Comparison of ENCODE assay signal across 10 mouse cellular contexts in genomic region chr8:26622311-26623052, GRCm38 (mm10).
DNase-seq lines count a peak whose midpoint lies in the region; ATAC-seq lines count a peak whose summit lies in the region.
"Had no signal": no experiment of that assay in that cellular context is flagged by ENCODE, and none has a peak within 500 bp of the region (broad histone marks: within the 10 kb centered on the region; RNA-seq: fewer than 3 reads in every experiment).

No protein-coding gene starts in this region.

- 0 out of 2 replicates have a peak, but pooled peaks cover 3% of the 10 kb centered on the region for H3K27me3 ChIP-seq in kidney, embryonic 14.5 days (ENCODE audit: control insufficient read depth, insufficient read depth, low read length)
- H3K27me3 ChIP-seq in embryonic facial prominence, embryonic 10.5 days (replicated peaks; ENCODE audit: low read depth, poor library complexity, severe bottlenecking), result peaks cover 8% of the 10 kb centered on the region
- H3K27me3 ChIP-seq in hindbrain, embryonic 16.5 days (replicated peaks; ENCODE audit: control insufficient read depth, insufficient read depth, low read length), result no peaks in the 10 kb centered on the region; the same call in 1 of the 2 replicates
- H3K27me3 ChIP-seq in neural tube, embryonic 11.5 days (ENCODE audit: control insufficient read depth, insufficient read depth, low read length), result no peaks in the 10 kb centered on the region

- H3K4me2 ChIP-seq in kidney, embryonic 14.5 days (replicated peaks; ENCODE audit: low read depth, low read length), result peak overlapping the region; percentile 18
- H3K4me2 ChIP-seq in hindbrain, embryonic 16.5 days (ENCODE audit: low read length), result peak overlapping the region; percentile 44
- peak overlapping the region; percentile 17 for H3K4me2 ChIP-seq in neural tube, embryonic 11.5 days (ENCODE audit: low read depth)

- H3K36me3 ChIP-seq in kidney, embryonic 14.5 days (ENCODE audit: control insufficient read depth, insufficient read depth, low read length), result no peaks in the 10 kb centered on the region
- H3K36me3 ChIP-seq in embryonic facial prominence, embryonic 10.5 days (replicated peaks), result no peaks in the 10 kb centered on the region
- H3K36me3 ChIP-seq in hindbrain, embryonic 16.5 days (ENCODE audit: control insufficient read depth, insufficient read depth, low read length), result no peaks in the 10 kb centered on the region
- no peaks in the 10 kb centered on the region for H3K36me3 ChIP-seq in neural tube, embryonic 11.5 days (ENCODE audit: control insufficient read depth, insufficient read depth, low read length)

- no peak overlapping the region for H3K9ac ChIP-seq in kidney, embryonic 14.5 days (ENCODE audit: low read depth, low read length)
- H3K9ac ChIP-seq in hindbrain, embryonic 16.5 days (ENCODE audit: low read depth, low read length), result no peak overlapping the region
- H3K9ac ChIP-seq in neural tube, embryonic 11.5 days (ENCODE audit: low read length), result no peak overlapping the region

- peak; percentile 44 for ATAC-seq in kidney, embryonic 14.5 days (ENCODE audit: low FRiP score, low TSS enrichment)
- peak; percentile 85 for ATAC-seq in hindbrain, embryonic 16.5 days
- ATAC-seq in neural tube, embryonic 11.5 days (ENCODE audit: insufficient read depth, low FRiP score, low TSS enrichment), result peak; percentile 93
- ATAC-seq in CD4-positive, CD25-positive, alpha-beta regulatory T cell, adult 4 months, result no peak

- WGBS in kidney, embryonic 14.5 days, result 8% methylated on average over 12 of the region's 12 CpGs
- WGBS in embryonic facial prominence, embryonic 10.5 days, result 32% methylated on average over 12 of the region's 12 CpGs
- WGBS in hindbrain, embryonic 16.5 days, result 10% methylated on average over 12 of the region's 12 CpGs
- WGBS in neural tube, embryonic 11.5 days, result 4% methylated on average over 12 of the region's 12 CpGs

- no peak overlapping the region; the same call in 1 of the 2 replicates for H3K27ac ChIP-seq in kidney, embryonic 14.5 days (ENCODE audit: low read depth, low read length)
- peak overlapping the region; percentile 66 for H3K27ac ChIP-seq in embryonic facial prominence, embryonic 10.5 days (replicated peaks)
- peak overlapping the region; percentile 17; the same call in 1 of the 2 replicates for H3K27ac ChIP-seq in hindbrain, embryonic 16.5 days (ENCODE audit: low read depth, low read length)
- peak overlapping the region; percentile 77 for H3K27ac ChIP-seq in neural tube, embryonic 11.5 days (ENCODE audit: low read depth, low read length)

- peaks cover 22% of the 10 kb centered on the region for H3K4me1 ChIP-seq in kidney, embryonic 14.5 days (ENCODE audit: control insufficient read depth, insufficient read depth, low read length)
- peaks cover 32% of the 10 kb centered on the region for H3K4me1 ChIP-seq in embryonic facial prominence, embryonic 10.5 days
- H3K4me1 ChIP-seq in hindbrain, embryonic 16.5 days (ENCODE audit: control insufficient read depth, insufficient read depth, low read depth, low read length), result peaks cover 27% of the 10 kb centered on the region
- H3K4me1 ChIP-seq in neural tube, embryonic 11.5 days (ENCODE audit: control insufficient read depth, insufficient read depth, low read length), result peaks cover 25% of the 10 kb centered on the region

- H3K9me3 ChIP-seq in kidney, embryonic 14.5 days (ENCODE audit: control insufficient read depth, low read length), result no peaks in the 10 kb centered on the region
- H3K9me3 ChIP-seq in embryonic facial prominence, embryonic 10.5 days, result no peaks in the 10 kb centered on the region
- no peaks in the 10 kb centered on the region for H3K9me3 ChIP-seq in hindbrain, embryonic 16.5 days (ENCODE audit: control insufficient read depth, low read length)
- H3K9me3 ChIP-seq in neural tube, embryonic 11.5 days (ENCODE audit: control insufficient read depth, low read length), result no peaks in the 10 kb centered on the region

- no peak for DNase-seq in kidney, adult 8-10 months
- peak; percentile 25 for DNase-seq in embryonic facial prominence, embryonic 10.5 days (ENCODE audit: low spot score)
- DNase-seq in neural tube, embryonic 11.5 days (ENCODE audit: low spot score), result peak; percentile 83
- no peak for DNase-seq in adrenal gland, adult 8-10 months
- DNase-seq in right cerebral cortex, postnatal 14 days, result no peak
- DNase-seq: cerebellum, postnatal 36 days; lung, postnatal 14 days had no signal

- 0 out of 2 replicates have a peak overlapping the region, but pooled peaks have one; percentile 0 for H3K4me3 ChIP-seq in kidney, embryonic 14.5 days (ENCODE audit: low read length)
- H3K4me3 ChIP-seq in embryonic facial prominence, embryonic 10.5 days, result peak overlapping the region; percentile 32
- no peak overlapping the region for H3K4me3 ChIP-seq in hindbrain, embryonic 16.5 days (ENCODE audit: low read length)
- no peak overlapping the region for H3K4me3 ChIP-seq in neural tube, embryonic 11.5 days (ENCODE audit: low read depth, low read length)

Comparison
In these comparisons a context has a peak if more than half of its experiments do, and no peak if none do; other contexts are left out.
1. H3K4me3 ChIP-seq: peak in kidney, embryonic 14.5 days (single experiment) and embryonic facial prominence, embryonic 10.5 days (single experiment); none in hindbrain, embryonic 16.5 days (single experiment) and neural tube, embryonic 11.5 days (single experiment).
2. DNase-seq: peak in embryonic facial prominence, embryonic 10.5 days (single experiment) and neural tube, embryonic 11.5 days (single experiment); none in kidney, adult 8-10 months (0 of 2), adrenal gland, adult 8-10 months (single experiment) and right cerebral cortex, postnatal 14 days (single experiment).
3. Peak in every context shown above with its lines, with median percentiles within 50 percentile points of each other: H3K4me2 ChIP-seq.